Mouse (Mus musculus) left cerebral cortex, postnatal 4 days (tissue): Measurements from ENCODE around the gene Fam155a. TPM values are rescaled to one million over a fixed set of nuclear protein-coding genes. Genes with fewer than 3 reads are reported as not detected.

ENCODE experiments used
- DNase-seq: peaks from one replicate; pipeline ENCODE4 v3.0.0-alpha.2; 2022
- intact Hi-C: fragments of 180-260 bp; cut with DNase I; formaldehyde crosslinking; loops from one replicate; pipeline ENCODE4 v1.15.1; 2025
- total RNA-seq, 2 experiments: library from RNA; stranded (reverse); gene quantifications; 2 replicates each; pipeline ENCODE4 v1.2.3; 2021

The Fam155a gene
- total RNA-seq, 2 experiments from 2014 or later: 84.6 to 84.9 TPM

DNA sequence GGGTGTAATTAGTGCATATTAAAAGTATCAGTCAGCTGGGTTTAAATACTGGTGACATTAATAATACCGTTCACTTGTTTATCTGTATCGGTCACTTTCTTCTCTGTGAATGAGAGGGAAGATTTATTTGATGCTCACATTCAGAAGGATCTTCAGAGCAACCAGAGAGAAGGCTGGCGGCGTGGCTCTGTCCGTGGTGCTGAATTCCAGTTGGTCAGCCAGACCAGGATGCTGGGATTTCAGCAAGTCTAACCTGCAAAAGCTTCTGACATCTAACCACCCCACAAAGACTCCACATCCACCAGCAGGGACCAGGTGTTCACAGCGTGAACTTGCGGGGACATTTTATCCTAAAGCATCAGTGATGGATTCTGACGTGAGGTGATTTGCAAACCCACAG is 461.5 kb downstream of the Fam155a start:
- intact Hi-C loops: no loop called here

DNA sequence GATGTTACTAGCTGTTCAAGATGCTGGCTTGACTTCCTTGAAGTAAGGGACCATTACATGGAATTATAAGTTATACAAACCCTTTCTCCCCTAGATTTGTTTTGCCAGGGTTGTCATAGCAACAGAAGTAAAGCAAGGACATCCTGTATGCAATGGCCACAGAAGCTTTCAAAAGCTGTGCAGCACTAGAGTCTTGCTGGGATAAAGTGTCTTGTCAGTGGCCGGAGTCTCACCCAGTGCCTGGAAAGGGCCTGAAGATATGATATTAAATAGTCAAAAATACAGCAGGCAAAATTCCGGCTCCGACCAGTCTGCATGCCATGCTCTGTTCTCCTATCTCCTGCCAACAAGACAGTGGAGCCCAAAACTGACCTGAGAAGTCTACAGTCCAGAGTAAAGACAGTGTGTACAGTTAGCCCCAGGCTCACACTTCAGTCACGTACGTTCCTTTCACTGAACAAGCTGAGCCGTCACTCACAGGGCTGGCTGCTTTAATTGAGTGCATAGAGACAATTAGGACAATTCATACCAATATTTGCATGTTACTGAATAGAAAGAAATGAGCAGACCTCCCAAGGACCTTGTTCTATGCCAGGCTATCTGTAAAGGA is 467.3 kb downstream of the Fam155a start:
- intact Hi-C loops: no loop called here
- DNase-seq: no peak

More for the DNA sequence above, 461.5 kb downstream of the Fam155a start:
- no peak for DNase-seq

DNA sequence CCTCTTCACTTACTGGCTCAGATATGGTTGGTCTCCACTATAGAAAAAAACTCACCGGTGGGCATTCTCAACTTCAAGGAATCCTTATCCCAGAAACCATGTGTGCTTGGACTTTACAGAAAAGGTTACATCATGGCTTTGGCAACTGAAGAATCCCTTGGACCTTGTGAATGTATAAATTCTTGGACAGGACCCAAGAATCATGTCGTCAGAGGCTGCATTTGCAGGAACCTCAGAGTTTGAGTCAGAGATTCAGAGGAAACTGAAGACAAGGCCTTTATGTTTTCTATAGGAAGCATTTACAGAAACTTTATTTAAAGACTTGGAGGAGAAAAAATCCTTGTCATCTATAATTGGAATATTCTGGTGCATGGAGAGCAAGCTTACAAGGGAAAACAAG is 475.9 kb downstream of the Fam155a start:
- no peak for DNase-seq
- intact Hi-C loops: no loop called here

DNA sequence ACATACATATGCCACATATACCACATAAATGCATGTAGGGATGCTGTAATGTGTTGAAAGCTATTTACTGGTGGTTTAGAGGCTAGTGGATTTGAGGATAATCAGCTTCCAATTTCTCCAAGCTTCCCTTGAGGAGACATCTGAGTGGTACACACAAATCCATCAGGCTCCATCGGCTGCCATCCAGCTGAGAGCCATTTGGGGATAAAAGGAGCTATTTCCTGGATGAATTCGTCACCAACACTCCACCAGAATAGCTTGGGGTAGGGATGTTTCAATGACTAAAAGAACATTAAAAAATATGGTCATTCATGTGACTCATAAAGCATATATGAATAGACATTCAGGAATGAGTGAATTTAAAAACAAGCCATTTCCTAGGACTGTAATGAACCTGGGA is 478.4 kb downstream of the Fam155a start:
- intact Hi-C loops: no loop called here
- no peak for DNase-seq

DNA sequence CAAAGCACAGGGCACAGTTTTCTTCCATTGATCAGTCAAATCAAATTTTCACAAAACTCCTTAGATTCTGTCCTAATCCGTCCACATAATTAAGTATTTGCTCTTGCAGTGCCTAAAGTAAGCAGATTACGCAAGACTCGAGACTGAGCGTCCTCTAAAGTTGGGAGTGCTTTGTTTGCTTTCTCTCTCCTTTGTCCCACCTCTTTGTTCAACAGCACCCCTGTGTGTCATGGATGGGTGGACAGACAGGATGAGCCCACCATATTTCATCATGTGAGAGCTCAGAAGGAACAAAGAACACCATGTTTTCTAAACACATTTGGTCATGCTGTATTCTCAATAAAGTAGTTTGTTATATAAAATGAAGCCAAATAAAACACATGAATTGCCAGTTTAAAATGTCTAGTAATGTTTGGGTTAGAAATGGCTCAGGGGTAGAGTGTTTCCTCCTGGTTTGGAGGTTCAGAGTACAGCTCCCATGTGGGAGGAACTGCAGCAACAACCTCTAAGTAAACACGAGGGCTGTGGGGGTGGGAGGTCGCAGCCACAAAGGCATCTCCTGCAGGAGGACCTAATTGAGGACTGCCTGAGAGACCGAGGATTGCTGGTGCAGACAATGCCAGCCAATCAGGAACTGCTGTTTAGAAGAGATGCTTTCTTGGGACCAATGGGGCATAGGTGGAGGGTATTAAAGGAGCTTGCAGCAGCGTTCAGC is 482.8 kb downstream of the Fam155a start:
- DNase-seq: no peak
- intact Hi-C loops: no loop called here

DNA sequence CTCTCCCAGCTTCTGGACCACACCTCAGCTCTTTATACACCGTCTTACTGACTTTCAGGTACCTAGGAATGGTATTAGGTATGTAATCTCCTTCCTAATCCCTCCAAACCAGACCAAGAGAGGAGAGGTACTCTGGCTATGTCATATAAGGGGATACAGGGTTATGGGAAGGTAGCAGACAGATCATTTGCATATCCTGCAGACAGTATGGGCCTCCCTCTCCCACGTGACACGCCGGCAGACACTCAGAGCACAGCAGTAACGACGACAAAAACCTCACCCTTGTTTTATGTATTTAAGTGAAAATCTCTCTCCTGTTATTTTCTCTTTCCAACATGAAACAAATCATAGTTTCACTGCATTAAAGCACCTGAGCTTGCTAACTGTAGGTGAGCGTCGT is 496.8 kb downstream of the Fam155a start:
- intact Hi-C loops: no loop called here
- DNase-seq: no peak

DNA sequence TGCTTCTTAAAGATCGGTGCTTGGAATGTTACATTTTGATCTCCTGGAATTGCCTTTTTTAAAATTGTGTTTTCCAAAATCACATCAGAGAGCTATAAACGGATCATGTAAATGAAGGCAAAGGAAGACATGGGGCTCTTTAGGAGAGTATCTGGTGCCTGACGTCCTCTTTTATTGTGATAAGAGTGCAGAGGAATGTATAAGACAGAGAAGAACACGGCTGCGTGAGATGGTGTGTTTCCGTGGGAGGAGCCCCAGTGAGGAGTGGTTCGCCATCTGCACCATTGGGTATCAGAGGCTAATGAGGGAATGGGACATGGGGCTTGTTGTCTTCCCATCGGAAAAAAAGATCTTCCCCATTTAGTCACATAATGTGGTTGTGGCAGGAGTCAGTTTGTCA is 506.6 kb downstream of the Fam155a start:
- no peak for DNase-seq
- intact Hi-C loops: no loop called here

DNA sequence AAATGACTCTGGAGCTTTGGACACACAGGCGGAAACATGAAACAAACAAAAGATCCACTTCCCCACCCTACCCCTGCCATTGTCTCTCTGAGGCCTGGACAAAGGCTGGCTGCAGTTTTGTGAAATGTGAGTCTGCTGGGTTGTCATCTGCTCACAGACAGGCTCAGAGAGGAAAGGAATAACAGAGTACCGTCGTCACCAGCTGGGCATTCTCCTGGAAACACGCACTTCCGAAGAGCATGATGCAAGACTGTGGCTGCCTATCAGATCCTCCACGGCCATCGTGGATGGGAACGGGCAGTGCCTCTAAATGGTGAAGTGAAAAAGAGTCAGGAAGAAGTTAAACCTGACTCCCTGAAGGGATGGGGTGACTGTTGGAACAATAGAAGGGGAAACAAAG is 509.4 kb downstream of the Fam155a start:
- DNase-seq: no peak
- intact Hi-C loops: no loop called here

DNA sequence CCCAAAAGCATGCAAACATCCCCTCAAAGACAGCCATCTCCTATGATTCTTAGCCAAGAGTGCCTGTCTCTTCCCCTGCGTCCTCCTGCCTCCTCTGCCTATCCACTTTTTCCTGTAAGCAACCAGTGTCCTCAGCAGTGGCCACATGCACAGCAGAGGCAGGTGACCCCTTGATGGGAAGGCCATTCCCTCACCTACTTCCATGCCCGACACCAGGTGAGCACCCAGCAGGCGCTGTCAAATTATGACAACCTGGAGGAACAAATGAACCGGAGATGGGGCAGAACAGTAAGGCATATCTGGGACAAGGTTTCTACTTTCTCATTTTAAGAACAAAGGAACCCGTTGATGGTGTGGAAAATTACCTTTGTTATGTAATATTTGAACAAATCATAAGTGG is 515.6 kb downstream of the Fam155a start:
- intact Hi-C loops: no loop called here
- DNase-seq: no peak

DNA sequence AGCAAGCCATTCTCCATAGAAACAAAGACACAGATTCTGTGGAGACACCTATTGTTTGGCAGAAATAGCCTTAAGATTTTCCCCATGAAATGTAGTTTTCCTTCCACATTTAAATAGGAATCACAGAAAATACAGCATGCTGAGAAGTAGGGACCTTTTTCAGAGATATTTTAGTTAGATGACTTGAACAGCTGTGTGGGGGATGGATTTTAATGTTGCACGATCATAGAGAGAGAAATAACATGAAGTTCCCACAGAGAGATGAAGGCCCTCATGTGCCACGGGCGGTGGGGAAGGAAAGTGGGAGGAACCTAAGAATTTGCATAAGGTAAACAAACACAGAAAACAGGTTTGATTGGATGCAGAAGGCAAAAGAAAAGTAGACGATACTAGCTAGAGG is 518.0 kb downstream of the Fam155a start:
- DNase-seq: no peak

DNA sequence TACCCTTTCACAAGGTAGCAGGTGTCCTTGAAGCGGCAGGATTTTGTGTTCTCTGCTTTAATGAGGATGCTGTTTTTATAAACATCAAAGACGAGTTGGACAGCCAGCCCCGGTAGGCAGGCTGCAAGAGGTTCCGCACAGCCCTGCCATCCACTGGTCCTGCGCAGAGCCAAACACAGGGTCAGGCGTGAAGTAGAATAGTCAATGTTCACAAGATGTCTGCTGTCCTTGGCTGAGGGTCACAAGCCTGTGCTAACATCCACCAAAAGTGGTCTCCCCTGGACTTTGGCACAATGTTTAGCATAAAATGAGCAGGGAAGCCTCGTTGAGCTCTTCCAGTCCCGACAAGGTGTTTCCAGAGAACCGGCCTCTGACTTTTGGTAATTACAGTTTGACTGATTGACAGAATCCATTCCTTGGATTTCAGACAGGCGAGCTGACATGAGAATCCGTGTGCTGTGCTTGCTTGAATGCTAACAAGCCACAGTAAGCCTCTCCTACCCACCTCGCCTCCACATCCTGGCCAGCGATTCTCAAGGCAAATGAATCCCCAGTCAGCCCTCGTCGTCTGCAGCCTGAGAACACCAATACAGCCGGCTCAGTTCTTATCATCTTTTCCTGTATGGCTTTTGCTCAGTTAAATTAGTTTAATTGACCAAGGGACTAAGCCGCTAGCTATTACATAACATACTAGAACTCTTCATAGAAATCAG is 522.7 kb downstream of the Fam155a start:
- intact Hi-C loops: no loop called here

More for the DNA sequence above, 518.0 kb downstream of the Fam155a start:
- intact Hi-C loops: no loop called here

DNA sequence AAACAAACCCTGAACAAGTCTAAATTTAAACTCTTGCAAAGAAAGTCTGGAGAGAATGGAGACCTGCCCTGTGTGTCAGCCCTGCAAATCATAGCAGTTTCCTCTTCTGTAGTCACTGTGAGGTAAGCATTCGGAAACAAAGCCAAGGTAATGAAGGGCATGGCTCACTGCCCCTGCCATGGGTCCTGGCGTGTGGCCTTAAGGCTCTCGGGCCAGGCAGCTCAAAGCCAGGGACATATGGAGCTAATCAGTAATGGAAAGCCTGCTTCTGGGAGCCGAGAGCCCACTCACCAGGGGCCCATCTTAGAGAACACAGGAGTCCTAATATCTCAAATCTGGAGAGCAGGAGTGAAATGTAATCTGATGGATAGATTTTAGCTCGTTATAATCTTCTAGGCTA is 525.0 kb downstream of the Fam155a start:
- DNase-seq: peak; percentile 58
- intact Hi-C loops: no loop called here

More for the DNA sequence above, 522.7 kb downstream of the Fam155a start:
- no peak for DNase-seq

DNA sequence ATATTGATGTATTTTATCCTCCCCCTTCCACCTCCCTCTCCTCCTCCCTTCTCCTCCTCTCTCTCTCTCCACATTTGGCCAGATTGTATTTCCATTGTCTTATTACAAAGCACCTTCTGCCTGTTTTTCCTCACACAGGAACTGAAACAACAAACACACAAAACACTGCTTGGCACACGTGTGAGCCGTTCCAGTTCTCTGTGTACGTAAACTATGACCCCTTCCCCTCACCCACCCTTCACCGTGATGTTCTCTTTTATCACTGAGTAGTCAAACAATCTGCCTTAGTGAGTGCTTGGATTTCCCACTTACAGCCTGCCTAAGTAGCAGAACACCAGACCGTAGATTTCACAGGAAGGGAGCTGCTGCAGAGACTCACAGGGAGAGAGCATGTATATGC is 530.0 kb downstream of the Fam155a start:
- no peak for DNase-seq
- intact Hi-C loops: no loop called here

DNA sequence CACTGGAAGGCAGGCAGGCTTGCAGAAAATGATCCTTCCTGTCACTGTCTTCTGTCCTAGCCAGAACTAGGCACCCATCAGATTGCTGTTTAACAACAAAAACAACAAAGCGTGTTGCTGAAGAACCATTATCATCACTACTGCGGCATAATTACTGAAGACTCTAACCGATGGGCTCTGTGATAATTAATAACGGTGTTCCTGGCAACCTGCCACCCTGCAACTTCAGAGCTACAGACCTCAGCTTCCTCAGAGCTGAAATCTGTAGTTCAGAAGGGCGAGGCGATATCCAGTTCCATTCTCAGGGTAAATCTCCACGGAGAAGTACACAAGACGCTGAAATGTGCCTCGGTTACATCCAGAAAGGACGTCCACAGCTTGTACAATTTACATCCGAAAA is 531.2 kb downstream of the Fam155a start:
- intact Hi-C loops: loop anchor here (10.0 kb wide), 1 partner anchor 105 kb away; no protein-coding TSS in a partner anchor

DNA sequence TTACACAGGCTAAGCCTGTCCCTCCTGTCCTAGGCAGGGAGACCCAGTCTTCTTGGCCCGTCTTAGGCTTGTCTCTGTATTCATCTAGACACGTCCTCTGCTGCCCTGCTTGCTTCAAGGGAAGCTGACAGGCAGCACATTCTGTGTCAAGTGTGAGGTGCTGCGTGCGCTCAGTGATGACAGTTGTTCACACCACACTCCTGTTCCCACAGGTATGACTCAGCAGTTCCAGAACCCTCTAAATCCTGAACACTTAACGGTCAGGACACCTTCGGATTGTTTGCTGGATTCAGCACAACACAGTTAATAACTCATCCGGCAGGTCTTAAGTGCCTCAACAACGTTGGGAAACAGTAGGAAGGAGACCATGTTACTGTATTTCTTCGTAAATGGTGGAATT is 532.0 kb downstream of the Fam155a start:
- intact Hi-C loops: loop anchor here (10.0 kb wide), 1 partner anchor 106 kb away; no protein-coding TSS in a partner anchor

More for the DNA sequence above, 531.2 kb downstream of the Fam155a start:
- DNase-seq: no peak

DNA sequence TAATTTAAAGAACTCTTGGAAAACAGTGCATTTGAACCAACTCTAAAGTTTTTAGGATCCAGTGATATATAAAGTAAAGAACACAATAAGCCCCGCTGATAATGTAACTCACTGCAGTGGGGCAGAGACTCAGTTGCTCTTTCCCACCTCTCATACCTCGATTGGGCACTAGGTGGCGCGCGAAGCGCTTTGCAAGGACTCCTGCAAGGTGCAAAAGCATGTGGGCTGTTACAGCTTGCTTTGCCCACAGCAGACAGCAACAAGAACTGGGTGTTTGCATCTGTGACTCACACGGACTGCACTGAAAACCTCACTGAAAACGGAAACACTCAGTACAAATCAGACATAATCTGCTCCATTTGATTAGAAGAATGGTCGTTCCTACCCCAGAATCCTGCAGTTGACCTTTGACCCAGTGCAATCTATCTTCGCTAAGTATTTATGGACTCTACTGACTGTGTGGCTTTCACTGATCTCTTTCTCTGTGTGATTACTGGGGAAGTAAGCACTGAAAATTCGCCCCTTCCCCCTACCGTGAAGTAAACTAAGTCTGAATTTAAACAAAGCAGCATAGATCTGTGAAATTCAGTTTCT is 537.5 kb downstream of the Fam155a start:
- DNase-seq: peak; percentile 95
- intact Hi-C loops: loop anchor here (5.0 to 10.0 kb wide), 2 partner anchors 111 to 699 kb away; no protein-coding TSS in a partner anchor

More for the DNA sequence above, 532.0 kb downstream of the Fam155a start:
- DNase-seq: no peak

DNA sequence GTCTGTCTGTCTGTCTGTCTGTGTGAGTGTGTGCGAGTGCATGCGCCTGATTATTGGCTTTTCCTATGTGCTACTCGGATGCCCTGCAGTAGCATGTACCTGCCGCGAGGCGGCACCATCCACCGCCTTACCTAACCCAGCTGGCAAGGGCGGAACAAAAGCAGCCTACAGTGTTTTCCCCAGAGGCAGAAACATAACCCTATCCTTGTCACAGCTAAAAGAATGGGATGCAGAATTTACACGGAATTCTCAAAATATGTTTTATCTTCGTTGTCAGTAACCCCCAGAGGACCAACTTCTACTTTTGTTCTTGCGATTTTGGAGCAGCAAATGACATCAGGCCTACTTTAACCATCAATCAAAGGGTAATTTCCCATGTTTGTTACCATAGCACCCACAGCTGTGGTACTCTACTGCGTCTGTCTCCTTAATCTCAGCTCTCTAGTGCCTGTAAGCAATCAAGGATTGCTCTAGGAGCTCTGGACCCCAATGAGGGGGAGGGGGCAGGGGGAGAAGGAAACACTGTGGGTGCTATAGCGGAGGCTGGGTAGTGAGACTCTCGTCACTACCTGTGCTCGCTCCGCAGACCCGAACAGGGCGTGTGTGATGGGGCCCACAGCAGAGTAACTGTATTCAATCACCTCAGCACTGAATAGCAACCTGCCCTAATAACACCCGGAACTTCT is 543.0 kb downstream of the Fam155a start:
- intact Hi-C loops: no loop called here
- DNase-seq: peak; percentile 63

DNA sequence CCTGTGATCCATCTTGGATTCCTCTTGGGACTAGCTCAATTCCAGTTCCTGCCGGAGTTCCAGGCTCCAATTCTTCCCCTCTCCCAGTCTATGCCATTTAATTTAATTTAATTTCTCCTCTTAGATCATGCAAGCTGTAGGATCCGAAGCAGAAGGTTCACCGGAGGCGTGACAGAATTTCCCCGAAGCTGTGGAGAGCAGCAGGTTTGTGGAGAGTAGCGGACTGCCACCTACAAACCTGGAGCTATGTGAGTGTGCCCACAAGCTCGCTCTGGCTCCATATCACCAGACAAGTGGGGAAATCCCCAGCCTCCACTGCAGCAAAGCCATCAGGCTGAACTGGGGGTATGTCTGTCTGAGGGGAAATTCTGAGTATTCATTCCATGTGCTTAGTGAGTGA is 544.2 kb downstream of the Fam155a start:
- DNase-seq: no peak
- intact Hi-C loops: no loop called here

DNA sequence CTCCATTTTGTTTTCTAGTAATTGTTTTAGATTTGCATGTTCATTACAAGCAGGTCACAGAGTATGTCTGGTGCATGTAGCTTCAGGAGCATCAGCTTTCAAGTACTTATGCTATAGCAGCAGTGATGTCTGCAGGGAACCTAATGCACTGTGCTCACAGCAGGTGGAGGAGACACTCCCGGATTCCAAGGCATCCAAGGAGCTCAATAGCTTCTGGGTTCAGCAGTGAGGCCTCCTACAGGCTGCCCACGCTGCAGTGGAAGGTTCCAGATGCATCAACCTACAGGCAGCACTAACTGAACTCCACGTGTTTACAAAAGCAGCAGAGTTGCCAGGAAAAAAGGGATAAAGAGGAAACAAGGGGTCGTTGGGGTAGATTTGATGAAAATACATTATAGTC is 559.2 kb downstream of the Fam155a start:
- no peak for DNase-seq
- intact Hi-C loops: no loop called here

DNA sequence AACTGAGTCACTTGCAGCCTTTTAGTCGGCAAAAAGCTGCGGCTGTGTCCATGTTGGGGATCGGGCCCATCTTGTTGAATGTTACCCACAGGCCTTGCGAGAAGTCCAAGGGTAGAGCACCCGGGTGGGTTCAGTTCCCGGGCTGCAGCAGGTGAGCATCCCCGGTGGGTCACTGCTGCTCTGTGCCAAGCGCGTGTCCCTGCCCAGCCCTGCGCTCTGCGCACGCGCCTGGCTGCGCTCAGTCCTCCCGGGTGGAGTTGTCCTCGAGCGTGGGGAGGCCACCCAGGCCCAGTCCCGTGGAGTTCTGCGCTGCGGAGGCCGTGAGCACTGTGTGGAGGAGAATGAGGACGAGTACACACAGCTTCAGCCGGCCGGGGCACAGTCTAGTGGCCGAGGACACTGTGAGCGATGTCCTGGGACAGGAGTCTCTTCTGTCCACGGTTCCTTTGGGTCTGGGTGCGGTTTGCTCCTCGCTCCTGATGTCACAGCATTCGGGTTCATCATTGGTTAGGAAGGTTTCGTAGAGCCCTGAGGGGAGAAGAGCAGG is 563.4 kb downstream of the Fam155a start:
- intact Hi-C loops: no loop called here
- no peak for DNase-seq
